Mouse (Mus musculus) megakaryocyte, embryonic 14.5 days (primary cell): ENCODE results near the gene Triml1.

Source experiments
- FLI1 ChIP-seq: IDR thresholded peaks from 2 replicates; pipeline ENCODE4 v1.6.1; 2012; ENCODE audit warnings: low read length, inconsistent platforms, mixed read lengths
- GATA1 ChIP-seq: IDR thresholded peaks from 3 replicates; pipeline ENCODE4 v1.6.1; 2012; ENCODE audit warnings: mixed read lengths, low read length, inconsistent platforms, borderline replicate concordance

DNA sequence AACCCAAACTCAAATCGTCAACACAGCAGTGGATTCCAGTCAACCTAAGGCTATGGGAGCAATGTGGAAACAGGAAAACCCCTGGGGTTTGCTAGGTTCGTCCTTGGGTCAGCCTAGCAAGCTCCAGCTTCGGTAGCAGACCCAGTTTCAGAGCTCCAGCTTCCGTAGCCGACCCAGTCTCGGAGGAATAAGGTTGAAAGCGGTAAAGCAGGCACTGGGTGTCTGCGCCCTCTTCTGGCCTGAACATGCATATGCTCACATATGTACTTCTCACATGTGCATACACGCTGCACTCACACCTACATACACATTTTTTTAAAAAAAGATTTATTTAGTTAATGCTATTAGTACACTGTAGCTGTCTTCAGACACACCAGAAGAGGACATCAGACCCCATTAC, 8.0 kb upstream of the Triml1 start:
- no peak for TF ChIP-seq GATA1
- no peak for TF ChIP-seq FLI1
